Mouse (Mus musculus) left cerebral cortex, adult 2 months (tissue): ENCODE results near the gene Ldlr. TPM values are rescaled to one million over a fixed set of nuclear protein-coding genes. Genes with fewer than 3 reads are reported as not detected.

Experiments
- DNase-seq, 2 experiments: peaks; one replicate each; pipeline ENCODE4 v3.0.0; 2021 to 2022; ENCODE audit warnings: low spot score in 2 of 2, mixed read lengths in 1 of 2; ENCODE audit errors: extremely low spot score in 1 of 2
- H3K27ac ChIP-seq: fragments of 200-600 bp; 2 replicates; pipeline ENCODE4 v1.8.1; 2022
- H3K4me3 ChIP-seq: fragments of 200-600 bp; 2 replicates; pipeline ENCODE4 v1.8.1; 2022
- CTCF ChIP-seq: fragments of 200-600 bp; IDR thresholded peaks from 2 replicates; pipeline ENCODE4 v1.8.1; 2022; ENCODE audit warnings: antibody characterized with exemption, mild to moderate bottlenecking, moderate library complexity
- intact Hi-C: fragments of 180-260 bp; cut with DNase I; formaldehyde crosslinking; loops from one replicate; pipeline ENCODE4 v1.15.1; 2025
- total RNA-seq, 2 experiments: library from RNA; stranded (reverse); gene quantifications; 2 replicates each; pipeline ENCODE4 v1.2.3; 2021

Ldlr gene
- total RNA-seq, 2 experiments from 2014 or later = 15.8 to 17.7 TPM

DNA sequence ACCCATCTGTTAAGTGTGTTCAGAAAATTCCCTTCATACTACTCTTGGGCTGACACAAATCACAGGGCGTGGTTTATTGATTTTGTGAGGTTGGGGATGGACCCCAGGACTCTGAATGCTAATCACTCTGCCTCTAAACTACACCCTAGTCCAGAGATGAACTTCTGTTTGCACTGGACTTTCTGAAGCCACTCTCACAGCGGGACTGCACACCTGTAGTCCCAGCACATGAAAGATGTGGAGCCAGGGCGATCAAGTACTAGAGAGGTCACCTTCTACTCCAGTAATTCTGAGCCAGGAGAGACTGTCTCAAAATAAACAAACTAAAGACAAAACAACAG, 75.7 kb downstream of the Ldlr start:
- no peak for DNase-seq
- Histone ChIP-seq H3K4me3 (peak overlapping the region; percentile 83), H3K27ac (peak overlapping the region; percentile 87; the same call in 1 of the 2 replicates)
- TF ChIP-seq CTCF = no peak
- intact Hi-C loops = no loop called here

Other genes starting within 250 kb of the Ldlr start
- 10 to 100 TPM; 13.1 to 13.9 TPM for gene Tmed1, start 213.2 kb upstream of the Ldlr start, total RNA-seq
- under 1 TPM in 1 of 2 experiments, not detected in 1; 0.29 TPM for gene AB124611, start 197.3 kb upstream of the Ldlr start, total RNA-seq
- gene Carm1, start 176.6 kb upstream of the Ldlr start, total RNA-seq = 10 to 100 TPM; 78.2 to 79.5 TPM
- gene Timm29, start 130.8 kb upstream of the Ldlr start, total RNA-seq = 10 to 100 TPM; 52.3 to 53.2 TPM
- 10 to 100 TPM; 21.7 to 22.2 TPM for gene Yipf2, start 130.7 kb upstream of the Ldlr start, total RNA-seq
- gene Smarca4, start 107.3 kb upstream of the Ldlr start, total RNA-seq = 100 to 1,000 TPM; 117 to 124 TPM
- gene Spc24, start 36.8 kb downstream of the Ldlr start, total RNA-seq = 1 to 10 TPM; 1.7 to 2.4 TPM
- 1 to 10 TPM; 8.5 to 8.8 TPM for gene Kank2, start 75.3 kb downstream of the Ldlr start, total RNA-seq
- gene Angptl8, start 112.0 kb downstream of the Ldlr start, total RNA-seq = not detected
- gene Dock6, start 129.2 kb downstream of the Ldlr start, total RNA-seq = 10 to 100 TPM; 15.8 to 18.1 TPM
- gene Rab3d, start 194.7 kb downstream of the Ldlr start, total RNA-seq = 10 to 100 TPM; 10.9 to 15.7 TPM
- gene Ccdc159, start 204.0 kb downstream of the Ldlr start, total RNA-seq = 10 to 100 TPM; 18.2 to 18.9 TPM
- gene Tmem205, start 204.1 kb downstream of the Ldlr start, total RNA-seq = 10 to 100 TPM; 31.4 to 35.5 TPM
- gene Plppr2, start 213.6 kb downstream of the Ldlr start, total RNA-seq = 100 to 1,000 TPM; 181 to 183 TPM
- 10 to 100 TPM; 12.7 to 14.0 TPM for gene Swsap1, start 232.3 kb downstream of the Ldlr start, total RNA-seq
- gene Epor, start 240.0 kb downstream of the Ldlr start, total RNA-seq = 10 to 100 TPM; 10.2 to 12.1 TPM